Mouse (Mus musculus) skeletal muscle tissue, adult 2 months (tissue): ENCODE data around the gene Gm20388.

Experiments used
- DNase-seq: peaks from one replicate; pipeline ENCODE4 v3.0.0-alpha.2; 2012; ENCODE audit warnings: low read depth, low spot score

Gm20388 gene

GRCm38 (mm10) chr8:123842086-123842485 is 3931.4 kb downstream of the Gm20388 start:
- DNase-seq, result no peak

- no peak for DNase-seq
Measured at GRCm38 (mm10) chr8:123844341-123844740, 3933.7 kb downstream of the Gm20388 start.

GRCm38 (mm10) chr8:123845114-123845513 is 3934.5 kb downstream of the Gm20388 start:
- no peak for DNase-seq

- no peak for DNase-seq
Measured at GRCm38 (mm10) chr8:123845991-123846390, 3935.3 kb downstream of the Gm20388 start.

- no peak for DNase-seq
Measured at GRCm38 (mm10) chr8:123846509-123846908, 3935.9 kb downstream of the Gm20388 start.

GRCm38 (mm10) chr8:123847546-123847945 is 3936.9 kb downstream of the Gm20388 start:
- DNase-seq, result no peak

- DNase-seq, result no peak
Measured at GRCm38 (mm10) chr8:123849352-123849751, 3938.7 kb downstream of the Gm20388 start.

- no peak for DNase-seq
Measured at GRCm38 (mm10) chr8:123851590-123851989, 3940.9 kb downstream of the Gm20388 start.

- no peak for DNase-seq
Measured at GRCm38 (mm10) chr8:123854252-123854651, 3943.6 kb downstream of the Gm20388 start.

- no peak for DNase-seq
Measured at GRCm38 (mm10) chr8:123854733-123855475, 3944.3 kb downstream of the Gm20388 start.

- no peak for DNase-seq
Measured at GRCm38 (mm10) chr8:123857361-123857760, 3946.7 kb downstream of the Gm20388 start.

GRCm38 (mm10) chr8:123858574-123858940 is 3947.9 kb downstream of the Gm20388 start:
- DNase-seq, result no peak

GRCm38 (mm10) chr8:123858941-123859647 is 3948.5 kb downstream of the Gm20388 start:
- peak; percentile 80 for DNase-seq

GRCm38 (mm10) chr8:123859648-123860259 is 3949.1 kb downstream of the Gm20388 start, which contains the start of gene Ccsap:
TSS of gene Ccsap (minus strand) at chr8:123860209.
- DNase-seq, result no peak

GRCm38 (mm10) chr8:123860386-123860785 is 3949.7 kb downstream of the Gm20388 start:
- DNase-seq, result no peak

- DNase-seq, result no peak
Measured at GRCm38 (mm10) chr8:123865786-123866185, 3955.1 kb downstream of the Gm20388 start.

- no peak for DNase-seq
Measured at GRCm38 (mm10) chr8:123866971-123867370, 3956.3 kb downstream of the Gm20388 start.

GRCm38 (mm10) chr8:123872048-123872447 is 3961.4 kb downstream of the Gm20388 start:
- DNase-seq, result peak; percentile 93

GRCm38 (mm10) chr8:123873364-123873763 is 3962.7 kb downstream of the Gm20388 start:
- no peak for DNase-seq

GRCm38 (mm10) chr8:123874324-123874723 is 3963.7 kb downstream of the Gm20388 start:
- DNase-seq, result no peak

GRCm38 (mm10) chr8:123877865-123878264 is 3967.2 kb downstream of the Gm20388 start:
- no peak for DNase-seq

- no peak for DNase-seq
Measured at GRCm38 (mm10) chr8:123880271-123880670, 3969.6 kb downstream of the Gm20388 start.
